Mouse (Mus musculus): ENCODE data around the gene Daam2. TPM values are rescaled to one million over a fixed set of nuclear protein-coding genes. Genes with fewer than 3 reads are reported as not detected.

Daam2 gene
- total RNA-seq, 1 experiment from 2014 or later = under 0.01 TPM

Other genes starting within 250 kb of the Daam2 start
- 9.3 and 11.6 TPM in 2 replicates for gene Mocs1, start 136.0 kb downstream of the Daam2 start, total RNA-seq (2017)
- not detected in 2 replicates for gene Kif6, start 50.8 kb upstream of the Daam2 start, total RNA-seq (2017)

Measured in common myeloid progenitor, adult 5-6 weeks (primary cell).